Comparison of ENCODE assay signal across 8 mouse cellular contexts in genomic region chr13:51417796-51418195, GRCm38 (mm10). TPM values are rescaled to one million over a fixed set of nuclear protein-coding genes. Genes with fewer than 3 reads are reported as not detected.
DNase-seq lines count a peak whose midpoint lies in the region; ATAC-seq and TF ChIP-seq lines count a peak whose summit lies in the region.

No protein-coding gene starts in this region.

- H3K79me2 ChIP-seq in liver, adult 2 months (ENCODE audit: control insufficient read depth, insufficient read depth, low read length), result no peaks in the 10 kb centered on the region

- no peaks in the 10 kb centered on the region for H3K36me3 ChIP-seq in liver, adult 2 months (ENCODE audit: control insufficient read depth, insufficient read depth, low read length)
- no peaks in the 10 kb centered on the region for H3K36me3 ChIP-seq in liver, embryonic 11.5 days (ENCODE audit: control insufficient read depth, insufficient read depth, low read length)
- peaks cover 48% of the 10 kb centered on the region for H3K36me3 ChIP-seq in heart, embryonic 10.5 days
- peaks cover 3% of the 10 kb centered on the region; the same call in 1 of the 2 replicates for H3K36me3 ChIP-seq in kidney, postnatal 0 days (ENCODE audit: insufficient read depth, low read length)
- no peaks in the 10 kb centered on the region for H3K36me3 ChIP-seq in neural tube, embryonic 13.5 days
- no peaks in the 10 kb centered on the region for H3K36me3 ChIP-seq in thymus, adult 2 months (ENCODE audit: control insufficient read depth, insufficient read depth, low read length)

- ATAC-seq in liver, embryonic 11.5 days (replicated peaks; ENCODE audit: low FRiP score), result no peak
- no peak for ATAC-seq in kidney, postnatal 0 days (replicated peaks; ENCODE audit: low FRiP score, low read depth)
- ATAC-seq in neural tube, embryonic 13.5 days (ENCODE audit: low read depth), result peak; percentile 28

- no peak overlapping the region for H3K9ac ChIP-seq in liver, adult 2 months (ENCODE audit: low read depth, low read length)
- no peak overlapping the region for H3K9ac ChIP-seq in liver, embryonic 11.5 days (ENCODE audit: low read depth, low read length)
- H3K9ac ChIP-seq in kidney, postnatal 0 days (ENCODE audit: low read depth, low read length), result no peak overlapping the region
- H3K9ac ChIP-seq in neural tube, embryonic 13.5 days, result peak overlapping the region; percentile 64

- 0 out of 2 replicates have a peak overlapping the region, but pooled peaks have one; percentile 13 for H3K27ac ChIP-seq in liver, adult 2 months (replicated peaks; ENCODE audit: insufficient read depth, low read depth, low read length)
- H3K27ac ChIP-seq in liver, embryonic 11.5 days (ENCODE audit: low read depth, low read length), result no peak overlapping the region
- peak overlapping the region; percentile 82 for H3K27ac ChIP-seq in heart, embryonic 10.5 days
- 0 out of 2 replicates have a peak overlapping the region, but pooled peaks have one; percentile 48 for H3K27ac ChIP-seq in kidney, postnatal 0 days
- peak overlapping the region; percentile 74 for H3K27ac ChIP-seq in neural tube, embryonic 13.5 days (replicated peaks)
- no peak overlapping the region for H3K27ac ChIP-seq in thymus, adult 2 months (ENCODE audit: control insufficient read depth, insufficient read depth, low read length)

- no peaks in the 10 kb centered on the region for H3K27me3 ChIP-seq in liver, adult 2 months (ENCODE audit: control insufficient read depth, insufficient read depth, low read length)
- no peaks in the 10 kb centered on the region for H3K27me3 ChIP-seq in liver, embryonic 11.5 days (replicated peaks; ENCODE audit: control insufficient read depth, insufficient read depth, low read length)
- peaks cover 9% of the 10 kb centered on the region; the same call in 1 of the 2 replicates for H3K27me3 ChIP-seq in heart, embryonic 10.5 days (ENCODE audit: insufficient read depth, poor library complexity, severe bottlenecking)
- no peaks in the 10 kb centered on the region for H3K27me3 ChIP-seq in kidney, postnatal 0 days (ENCODE audit: insufficient read depth, low read length)
- H3K27me3 ChIP-seq in neural tube, embryonic 13.5 days, result no peaks in the 10 kb centered on the region
- H3K27me3 ChIP-seq in thymus, adult 2 months (ENCODE audit: control insufficient read depth, insufficient read depth, low read length), result no peaks in the 10 kb centered on the region

- H3K4me2 ChIP-seq in liver, embryonic 11.5 days, result no peak overlapping the region
- no peak overlapping the region for H3K4me2 ChIP-seq in kidney, postnatal 0 days (ENCODE audit: low read length)
- peak overlapping the region; percentile 50 for H3K4me2 ChIP-seq in neural tube, embryonic 13.5 days

- H3K9me3 ChIP-seq in liver, embryonic 11.5 days (ENCODE audit: control insufficient read depth, low read length), result peaks cover 3% of the 10 kb centered on the region; the same call in 1 of the 2 replicates
- peaks cover 10% of the 10 kb centered on the region for H3K9me3 ChIP-seq in heart, embryonic 10.5 days
- no peaks in the 10 kb centered on the region for H3K9me3 ChIP-seq in kidney, postnatal 0 days (replicated peaks; ENCODE audit: low read length)
- peaks cover 5% of the 10 kb centered on the region; the same call in 1 of the 2 replicates for H3K9me3 ChIP-seq in neural tube, embryonic 13.5 days

- 57% methylated on average over 6 of the region's 6 CpGs for WGBS in liver, adult 2 months
- 43% methylated on average over 6 of the region's 6 CpGs for WGBS in liver, embryonic 11.5 days
- WGBS in heart, embryonic 10.5 days, result 75% methylated on average over 6 of the region's 6 CpGs
- 36% methylated on average over 6 of the region's 6 CpGs for WGBS in kidney, postnatal 0 days
- WGBS in neural tube, embryonic 13.5 days, result 58% methylated on average over 6 of the region's 6 CpGs
- WGBS in thymus, adult 2 months, result 24% methylated on average over 6 of the region's 6 CpGs

- H3K4me1 ChIP-seq in liver, adult 2 months (ENCODE audit: control insufficient read depth, insufficient read depth, low read length), result peaks cover 5% of the 10 kb centered on the region; the same call in 1 of the 2 replicates
- H3K4me1 ChIP-seq in liver, embryonic 11.5 days (replicated peaks; ENCODE audit: control insufficient read depth, insufficient read depth, low read length), result peaks cover 3% of the 10 kb centered on the region; the same call in 1 of the 2 replicates
- H3K4me1 ChIP-seq in heart, embryonic 10.5 days, result peaks cover 11% of the 10 kb centered on the region
- peaks cover 7% of the 10 kb centered on the region; the same call in 1 of the 2 replicates for H3K4me1 ChIP-seq in kidney, postnatal 0 days (replicated peaks; ENCODE audit: insufficient read depth, low read length)
- H3K4me1 ChIP-seq in neural tube, embryonic 13.5 days (replicated peaks), result peaks cover 23% of the 10 kb centered on the region
- H3K4me1 ChIP-seq in thymus, adult 2 months (replicated peaks; ENCODE audit: control insufficient read depth, insufficient read depth, low read length), result no peaks in the 10 kb centered on the region

- TF ChIP-seq POLR2A in liver, adult 2 months (IDR thresholded peaks at IDR 0.05; ENCODE audit: extremely low read depth, insufficient read depth, low read length), result no peak
- no peak for TF ChIP-seq POLR2A in thymus, adult 2 months (IDR thresholded peaks at IDR 0.05; ENCODE audit: control insufficient read depth, extremely low read depth, insufficient read depth, low read length, poor library complexity)

- no peak overlapping the region for H3K4me3 ChIP-seq in liver, adult 2 months (ENCODE audit: insufficient read depth, low read depth, low read length)
- no peak overlapping the region for H3K4me3 ChIP-seq in liver, embryonic 11.5 days (ENCODE audit: low read depth, low read length)
- no peak overlapping the region for H3K4me3 ChIP-seq in heart, embryonic 10.5 days
- H3K4me3 ChIP-seq in kidney, postnatal 0 days (replicated peaks; ENCODE audit: low read depth, low read length), result no peak overlapping the region
- H3K4me3 ChIP-seq in neural tube, embryonic 13.5 days, result peak overlapping the region; percentile 15
- no peak overlapping the region for H3K4me3 ChIP-seq in thymus, adult 2 months (ENCODE audit: control insufficient read depth, insufficient read depth, low read length)

- no peak for TF ChIP-seq CTCF in liver, adult 2 months (IDR thresholded peaks at IDR 0.05; ENCODE audit: low read depth, low read length)
- no peak for TF ChIP-seq CTCF in kidney, postnatal 0 days (IDR thresholded peaks at IDR 0.05; ENCODE audit: low read depth)
- TF ChIP-seq CTCF in thymus, adult 2 months (IDR thresholded peaks at IDR 0.05; ENCODE audit: borderline replicate concordance, control insufficient read depth, extremely low read depth, insufficient read depth, low read length, poor library complexity), result no peak

- DNase-seq in liver, adult 2 months (ENCODE audit: extremely low read depth, low read depth, low spot score), result peak; percentile 37
- no peak for DNase-seq in liver, embryonic 11.5 days (ENCODE audit: low spot score)
- no peak for DNase-seq in heart, embryonic 10.5 days (ENCODE audit: low spot score)
- peak; percentile 56 for DNase-seq in kidney, postnatal 0 days (ENCODE audit: low spot score)
- DNase-seq in thymus, adult 2 months, result no peak
- DNase-seq in right cerebral cortex, postnatal 14 days, result no peak
- no peak for DNase-seq in adrenal gland, adult 8-10 months

RNA-seq across cellular contexts. Expression of gene S1pr3, which starts 9.4 kb away (rescaled TPM):
- 0.83 and 1.1 TPM in 2 replicates for total RNA-seq in liver, adult 2 months (2014; rRNA removed)
- 1.6 and 1.7 TPM in 2 replicates for polyA plus RNA-seq in liver, adult 2 months (2012; rRNA removed)
- polyA plus RNA-seq in liver, embryonic 11.5 days (2014; fragmentation: Nextera tagmentation; extraction: Ambion mirVana), result 15.5 and 18.0 TPM in 2 replicates
- polyA plus RNA-seq in heart, embryonic 10.5 days (2016; fragmentation: Nextera tagmentation; extraction: Ambion mirVana), result 16.9 and 30.5 TPM in 2 replicates
- 36.7 and 37.5 TPM in 2 replicates for polyA plus RNA-seq in kidney, postnatal 0 days (2015; fragmentation: Nextera tagmentation; extraction: Ambion mirVana)
- polyA plus RNA-seq in neural tube, embryonic 13.5 days (2015; fragmentation: Nextera tagmentation; extraction: Ambion mirVana), result 12.0 and 15.3 TPM in 2 replicates
- polyA plus RNA-seq in thymus, adult 2 months (2012; rRNA removed), result 16.7 and 18.1 TPM in 2 replicates
- 10 to 100 TPM; 11.2 to 20.9 (median 14.8) TPM for total RNA-seq in adrenal gland, adult 8-10 months (2022)

Comparison
In these comparisons a context has a peak if more than half of its experiments do, and no peak if none do; other contexts are left out.
1. DNase-seq: peak in liver, adult 2 months (single experiment) and kidney, postnatal 0 days (single experiment); none in liver, embryonic 11.5 days (single experiment), heart, embryonic 10.5 days (single experiment), thymus, adult 2 months (single experiment), right cerebral cortex, postnatal 14 days (single experiment) and adrenal gland, adult 8-10 months (single experiment).
2. H3K27ac ChIP-seq: peak in liver, adult 2 months (single experiment), heart, embryonic 10.5 days (single experiment), kidney, postnatal 0 days (single experiment) and neural tube, embryonic 13.5 days (single experiment); none in liver, embryonic 11.5 days (single experiment) and thymus, adult 2 months (single experiment).